Mouse (Mus musculus): ENCODE measurements around the gene Cdiptos. TPM values are rescaled to one million over a fixed set of nuclear protein-coding genes. Genes with fewer than 3 reads are reported as not detected.

The Cdiptos gene
- 1.0 and 2.3 TPM in 2 replicates for total RNA-seq (2017)

- peak; percentile 95 for ATAC-seq (replicated peaks; ENCODE audit: low read depth, poor library complexity, severe bottlenecking)
These were observed at the start of gene Cdiptos for GRCm38 (mm10) chr7:126975950-126976866. Gene Cdiptos, minus strand, starts transcription at chr7:126976098.

GRCm38 (mm10) chr7:127024755-127025555 lies 49.1 kb upstream of the Cdiptos start:
- peak; percentile 26 for ATAC-seq (replicated peaks; ENCODE audit: low read depth, poor library complexity, severe bottlenecking)

GRCm38 (mm10) chr7:127023896-127024690 lies 48.2 kb upstream of the Cdiptos start:
- ATAC-seq (replicated peaks; ENCODE audit: low read depth, poor library complexity, severe bottlenecking) = no peak

GRCm38 (mm10) chr7:127023272-127023691 lies 47.4 kb upstream of the Cdiptos start:
- ATAC-seq (replicated peaks; ENCODE audit: low read depth, poor library complexity, severe bottlenecking) = no peak

- no peak for ATAC-seq (replicated peaks; ENCODE audit: low read depth, poor library complexity, severe bottlenecking)
These were observed 46.8 kb upstream of the Cdiptos start for GRCm38 (mm10) chr7:127022528-127023271.

GRCm38 (mm10) chr7:127021563-127022527 lies 45.9 kb upstream of the Cdiptos start:
- no peak for ATAC-seq (replicated peaks; ENCODE audit: low read depth, poor library complexity, severe bottlenecking)

- 0 out of 2 replicates have a peak, but pooled peaks have one; percentile 3 for ATAC-seq (replicated peaks; ENCODE audit: low read depth, poor library complexity, severe bottlenecking)
These were observed 45.1 kb upstream of the Cdiptos start, which contains the start of the genes Gm42742 and Prrt2 for GRCm38 (mm10) chr7:127020901-127021562. Gene Gm42742, minus strand, starts transcription at chr7:127021097. Gene Prrt2, minus strand, starts transcription at chr7:127021211.

- ATAC-seq (replicated peaks; ENCODE audit: low read depth, poor library complexity, severe bottlenecking) = no peak
These were observed 44.6 kb upstream of the Cdiptos start for GRCm38 (mm10) chr7:127020491-127020890.

- no peak for ATAC-seq (replicated peaks; ENCODE audit: low read depth, poor library complexity, severe bottlenecking)
These were observed 44.1 kb upstream of the Cdiptos start for GRCm38 (mm10) chr7:127020031-127020430.

GRCm38 (mm10) chr7:127019306-127019960 lies 43.5 kb upstream of the Cdiptos start:
- ATAC-seq (replicated peaks; ENCODE audit: low read depth, poor library complexity, severe bottlenecking) = no peak

GRCm38 (mm10) chr7:127018416-127019305 lies 42.8 kb upstream of the Cdiptos start:
- no peak for ATAC-seq (replicated peaks; ENCODE audit: low read depth, poor library complexity, severe bottlenecking)

GRCm38 (mm10) chr7:127017950-127018345 lies 42.0 kb upstream of the Cdiptos start:
- ATAC-seq (replicated peaks; ENCODE audit: low read depth, poor library complexity, severe bottlenecking) = no peak

- peak; percentile 68 for ATAC-seq (replicated peaks; ENCODE audit: low read depth, poor library complexity, severe bottlenecking)
These were observed 41.4 kb upstream of the Cdiptos start, which contains the start of gene Pagr1a for GRCm38 (mm10) chr7:127016971-127017949. Gene Pagr1a, minus strand, starts transcription at chr7:127017352.

- ATAC-seq (replicated peaks; ENCODE audit: low read depth, poor library complexity, severe bottlenecking) = peak; percentile 49
These were observed 40.6 kb upstream of the Cdiptos start for GRCm38 (mm10) chr7:127016486-127016938.

GRCm38 (mm10) chr7:127016481-127016485 lies 40.4 kb upstream of the Cdiptos start, which contains the start of gene Pagr1b:
Gene Pagr1b, minus strand, starts transcription at chr7:127016484.
- no peak for ATAC-seq (replicated peaks; ENCODE audit: low read depth, poor library complexity, severe bottlenecking)
